Mouse (Mus musculus) embryo, embryonic 9.5 days (tissue): Measurements from ENCODE around the gene Map2k3.

ENCODE experiments used
- DNase-seq: peaks from one replicate; pipeline ENCODE4 v3.0.0-alpha.2; 2017; ENCODE audit errors: extremely low spot score

The Map2k3 gene

DNA sequence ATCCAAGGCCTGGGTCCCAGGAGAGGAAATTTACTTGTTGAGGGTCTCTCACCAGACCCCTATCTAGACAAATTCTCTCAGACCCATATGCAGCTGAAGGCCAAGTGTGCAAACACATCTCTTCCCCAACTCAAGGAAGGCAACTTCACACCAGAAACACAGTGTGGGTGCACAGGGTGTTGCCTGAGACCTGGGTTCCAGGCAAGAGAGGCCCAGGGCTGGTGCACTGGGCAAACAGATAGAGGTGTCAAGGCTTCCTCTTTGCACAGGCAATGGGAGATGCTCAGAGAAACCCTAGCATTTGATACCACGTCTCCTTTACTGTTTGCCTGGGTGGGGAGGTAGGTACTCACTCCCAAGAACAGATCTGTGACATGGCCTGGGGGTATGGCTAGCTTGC lies 6.9 kb upstream of the Map2k3 start:
- no peak for DNase-seq

DNA sequence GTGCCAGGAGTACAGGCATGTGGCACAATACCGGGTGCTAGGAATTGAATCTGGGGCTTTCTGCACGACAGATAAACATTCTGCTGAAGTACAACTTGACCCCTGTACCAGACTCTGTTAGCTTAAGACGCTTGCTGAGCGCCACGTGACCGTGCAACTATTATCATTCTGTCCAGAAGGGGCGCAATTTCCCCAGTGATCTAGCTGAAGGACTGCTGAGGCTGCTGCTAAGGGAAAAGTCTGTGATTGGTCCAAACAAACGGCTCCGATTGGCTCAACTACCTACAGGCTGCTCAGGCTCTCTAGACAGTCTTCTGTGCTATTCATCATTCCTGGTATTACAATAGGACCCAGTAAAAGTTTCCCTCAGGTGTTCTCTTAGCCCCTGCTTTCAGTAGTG lies 4.6 kb upstream of the Map2k3 start:
- peak; percentile 91 for DNase-seq

DNA sequence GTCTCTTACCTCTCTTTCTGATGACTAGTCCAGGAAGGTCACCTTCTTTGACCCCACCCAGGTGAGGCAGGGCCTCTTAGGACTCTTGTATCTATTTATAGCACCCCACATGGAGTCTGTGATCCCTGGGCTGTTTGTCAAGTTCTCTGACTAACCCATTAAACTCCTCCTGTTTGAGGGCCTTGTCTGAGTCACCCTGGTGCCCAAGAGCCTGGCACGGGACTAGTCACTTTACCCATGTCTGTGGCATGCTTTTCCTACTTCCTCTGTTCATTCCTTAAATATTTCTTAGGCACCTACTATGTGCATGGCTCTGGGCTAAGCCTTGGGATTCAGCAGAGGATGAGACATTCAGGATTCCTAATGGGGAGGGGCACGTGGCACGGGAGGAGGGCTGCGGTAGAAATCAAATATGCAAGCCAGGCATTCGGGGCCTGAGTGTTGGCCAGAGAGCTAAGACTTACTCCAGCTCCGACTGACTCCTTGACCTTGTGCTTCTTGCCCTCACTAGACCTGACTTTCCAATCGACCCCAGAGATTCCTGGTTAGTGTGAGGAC lies 1.0 kb upstream of the Map2k3 start:
- DNase-seq = no peak

DNA sequence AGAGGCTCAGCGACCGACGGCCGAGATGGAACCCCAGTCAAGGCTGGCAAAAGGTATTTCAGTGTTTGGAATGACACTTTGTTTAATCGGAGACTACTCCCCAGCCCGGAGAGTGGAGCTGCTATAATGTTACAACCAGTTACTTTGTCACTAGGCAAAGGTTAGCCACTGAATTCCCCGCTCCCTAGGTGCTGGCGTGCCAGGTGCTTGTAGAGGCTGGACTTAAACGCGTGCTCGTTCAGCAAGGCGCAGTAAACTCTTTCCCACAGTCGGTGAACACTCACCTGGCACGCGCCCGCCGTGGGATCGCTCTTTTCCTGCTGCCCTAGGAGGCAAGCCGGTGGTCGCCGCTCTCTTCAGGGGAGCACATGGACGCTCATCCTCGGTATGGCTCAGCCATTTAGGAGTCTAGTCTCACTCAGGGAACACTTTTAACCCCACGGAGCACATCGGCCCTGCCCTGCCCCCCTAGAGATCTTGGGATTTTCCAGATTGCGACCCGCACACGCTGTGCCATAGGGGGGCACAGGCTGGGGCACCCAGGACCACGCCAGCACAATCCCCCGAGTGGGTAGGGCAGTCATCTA lies 458 bp upstream of the Map2k3 start:
- no peak for DNase-seq

DNA sequence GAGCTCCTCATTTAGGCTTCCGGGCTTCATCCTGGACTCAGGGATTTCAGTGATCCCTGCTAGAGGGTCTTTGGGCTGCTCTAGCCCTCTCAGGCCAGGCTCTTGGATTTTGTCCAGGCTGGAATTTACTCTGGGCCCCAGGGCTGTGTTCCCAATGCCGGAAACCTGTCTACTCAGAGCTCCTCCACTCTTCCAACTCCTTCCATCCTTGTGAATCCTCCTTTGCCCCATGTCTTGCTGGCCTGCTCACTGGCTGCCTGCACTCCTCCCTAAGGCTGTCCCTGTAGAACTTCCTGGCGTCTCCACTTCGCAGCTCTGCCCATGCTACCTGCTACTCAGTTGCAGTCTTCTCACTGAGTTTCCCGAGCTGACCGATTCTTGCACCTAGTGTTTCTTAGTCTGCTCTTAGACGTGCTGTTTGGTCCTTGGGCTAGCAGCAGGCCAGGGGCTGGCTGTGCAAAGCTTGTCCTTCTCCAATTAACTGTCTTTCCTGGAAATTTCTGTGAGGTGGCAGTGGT lies 729 bp downstream of the Map2k3 start:
- no peak for DNase-seq

DNA sequence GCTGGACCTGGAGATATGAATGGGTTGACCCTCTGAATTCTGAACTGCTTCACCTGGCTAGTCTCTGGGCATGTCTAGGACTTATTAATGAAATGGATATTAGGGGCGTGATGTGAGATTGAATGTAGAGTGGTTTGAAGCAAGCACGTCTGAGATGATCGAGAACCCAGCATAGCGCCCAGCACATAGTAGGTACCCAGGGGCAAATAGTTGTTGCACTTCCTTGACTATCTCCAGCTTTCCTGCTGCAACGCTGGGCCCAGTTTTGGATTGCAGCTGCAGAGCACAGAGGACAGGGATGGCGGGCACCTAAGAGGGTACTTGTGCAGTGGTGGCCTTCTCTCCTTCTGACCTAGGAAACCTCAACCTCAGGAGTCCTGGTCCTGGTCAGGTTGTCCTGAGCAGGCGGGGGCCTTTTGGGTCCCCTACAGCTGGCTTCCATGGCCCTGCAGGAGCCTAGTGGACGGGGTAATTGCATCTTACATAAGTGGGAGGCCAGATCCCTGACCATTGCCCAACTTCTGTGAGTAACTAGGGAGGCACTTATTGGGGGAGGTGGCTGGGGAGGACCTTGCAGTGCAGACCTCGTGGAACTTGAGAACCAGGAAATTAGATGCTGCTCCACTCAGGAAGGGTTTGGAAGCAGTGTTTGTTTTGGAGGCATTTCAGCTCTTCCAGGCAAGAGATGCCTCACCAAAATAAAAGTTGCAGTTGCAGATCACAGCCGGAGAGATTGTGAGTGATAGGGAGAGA lies 1.5 kb downstream of the Map2k3 start:
- no peak for DNase-seq

DNA sequence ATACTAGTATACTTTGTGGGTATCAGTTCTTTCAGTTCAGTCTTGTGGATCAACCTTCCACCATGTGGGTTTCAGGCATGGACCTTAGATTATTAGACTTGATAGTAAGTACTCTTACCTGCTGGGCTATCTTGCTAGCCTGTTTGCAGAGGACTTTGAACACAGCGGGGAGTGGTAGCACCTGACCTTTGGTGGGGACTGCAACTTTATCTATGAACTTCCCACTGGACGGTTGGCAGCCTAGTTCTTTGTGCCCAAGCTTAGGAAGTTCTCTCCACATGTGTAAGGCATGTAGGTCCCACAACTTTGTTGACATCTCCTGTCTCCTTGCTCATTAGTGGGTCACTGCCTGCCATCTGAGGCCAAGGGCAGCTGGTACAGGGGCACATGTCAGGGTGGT lies 3.0 kb downstream of the Map2k3 start:
- DNase-seq = no peak

DNA sequence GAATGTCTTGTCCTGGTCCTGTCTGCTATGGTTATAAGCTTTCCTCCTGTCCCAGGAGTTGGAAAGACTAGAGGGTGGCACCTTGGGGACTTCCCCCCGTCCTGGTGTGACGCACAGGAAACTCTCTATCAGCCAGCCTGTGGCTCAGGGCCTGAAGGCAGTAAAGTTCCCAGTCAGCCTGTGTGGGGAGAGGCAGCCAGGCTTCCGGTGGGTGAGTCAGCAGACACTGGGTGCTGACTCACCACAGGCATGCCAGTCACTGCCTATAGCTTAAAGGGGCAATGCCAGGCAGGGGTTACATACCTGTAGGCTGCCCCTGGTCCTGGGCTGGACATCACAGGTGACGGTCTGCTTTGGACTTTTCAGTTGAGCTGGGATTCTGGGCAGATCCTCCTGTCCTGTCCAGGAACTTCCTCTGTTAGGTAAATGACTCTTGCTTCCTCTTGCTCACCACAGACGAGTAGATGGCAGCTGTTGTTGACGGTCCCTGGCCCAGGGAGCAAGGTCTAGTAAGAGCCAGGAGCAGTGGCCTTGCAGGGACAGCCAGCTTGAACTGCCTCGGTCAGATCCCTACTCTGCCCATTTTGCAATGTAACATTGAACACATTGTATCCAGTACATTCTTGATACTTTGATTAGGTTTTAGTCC lies 3.6 kb downstream of the Map2k3 start:
- DNase-seq = no peak

DNA sequence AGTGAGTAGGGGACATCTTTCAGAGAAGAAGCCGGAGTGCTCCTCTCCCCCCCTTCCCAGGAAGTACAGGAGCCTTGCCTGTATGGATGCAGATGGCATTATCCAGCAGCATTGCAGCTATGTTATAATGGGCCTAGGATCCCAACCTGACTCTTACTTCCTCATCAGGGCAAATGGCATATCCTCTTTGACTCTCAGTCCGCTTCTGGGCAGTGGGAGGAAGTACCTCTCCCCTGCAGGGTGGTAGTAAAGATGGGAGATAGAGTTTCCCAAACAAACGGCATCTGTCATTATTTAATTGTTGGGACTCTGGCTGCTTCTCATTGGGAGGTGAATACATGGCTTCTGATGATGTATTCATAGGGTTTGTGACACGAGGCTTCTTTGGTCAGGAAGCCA lies 4.1 kb downstream of the Map2k3 start:
- DNase-seq = no peak

DNA sequence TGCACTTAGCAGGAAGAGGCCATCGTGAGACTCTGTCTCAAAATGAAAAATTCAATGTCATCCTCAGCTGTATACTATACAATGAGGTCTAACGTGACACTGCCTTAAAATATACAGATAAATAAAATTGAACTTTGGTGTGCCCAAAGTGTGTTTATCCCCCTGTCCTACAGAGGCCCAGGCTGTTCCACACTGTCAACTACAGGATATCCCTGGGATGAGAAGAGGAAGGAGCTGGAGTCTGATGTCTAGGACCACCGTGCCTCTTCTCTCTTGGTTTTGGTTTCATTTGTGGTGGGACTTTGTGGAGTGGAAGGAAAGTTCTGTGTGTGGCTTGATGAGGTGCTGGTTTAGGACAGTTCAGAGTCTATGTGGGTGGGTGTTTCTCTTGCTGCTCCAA lies 5.8 kb downstream of the Map2k3 start:
- DNase-seq = no peak

DNA sequence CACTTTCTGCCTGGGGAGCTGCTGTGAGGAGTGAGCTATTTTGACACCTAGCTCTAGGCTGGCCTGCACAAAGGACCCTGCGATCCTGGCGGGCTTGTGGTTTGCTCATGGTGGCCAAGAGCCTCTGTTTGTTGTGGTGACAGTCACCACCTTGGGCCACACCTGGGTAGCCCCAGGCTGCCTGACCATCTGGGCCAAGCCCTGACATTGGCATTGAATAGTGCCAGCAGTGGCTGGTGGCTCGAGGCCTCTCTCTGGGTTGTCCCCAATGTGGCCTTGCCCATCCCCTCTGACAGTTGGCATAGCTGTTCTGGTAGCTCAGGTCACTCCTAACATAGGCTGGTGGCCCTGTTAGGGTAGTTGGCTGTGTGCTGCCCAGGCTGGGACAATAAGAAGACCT lies 7.7 kb downstream of the Map2k3 start:
- DNase-seq = no peak

DNA sequence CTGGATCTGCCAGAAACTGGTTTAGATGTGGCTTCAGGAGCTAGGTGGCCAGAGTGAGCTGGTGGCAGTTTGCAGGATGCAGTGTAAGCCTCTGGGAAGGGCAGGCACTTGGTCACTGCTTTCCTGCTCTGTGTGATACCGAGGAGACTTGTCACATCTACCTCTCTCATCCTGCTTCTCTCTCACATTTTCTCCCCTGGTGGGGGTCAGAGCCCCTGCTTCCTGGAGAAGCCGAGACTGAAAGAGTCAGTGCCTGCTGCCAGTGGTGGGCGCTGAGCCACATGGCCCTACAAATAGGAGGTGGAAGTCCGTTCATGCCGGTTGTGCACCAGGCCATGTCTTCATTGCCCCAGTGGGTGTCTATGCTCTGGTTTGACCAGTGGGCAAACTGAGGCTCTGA lies 8.7 kb downstream of the Map2k3 start:
- DNase-seq = no peak

DNA sequence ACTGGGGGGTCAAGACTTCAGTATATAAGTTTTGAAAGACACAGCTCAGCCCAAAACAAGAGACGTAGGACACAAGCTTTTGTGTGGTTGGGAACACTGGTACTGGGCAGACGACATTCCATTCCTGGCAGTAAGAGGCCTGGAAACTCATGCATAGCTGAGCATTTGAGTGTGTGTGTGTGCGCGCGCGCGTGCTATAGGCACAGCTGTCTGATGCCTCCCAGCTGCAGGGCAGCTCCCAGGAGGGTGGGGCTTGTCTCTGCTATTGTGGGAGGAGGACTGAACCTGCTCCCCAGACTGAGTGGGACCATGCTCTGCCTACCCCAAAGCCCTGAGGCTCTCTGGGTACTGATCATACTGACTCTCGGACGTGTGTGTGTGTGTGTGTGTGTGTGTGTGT lies 9.5 kb downstream of the Map2k3 start:
- peak; percentile 29 for DNase-seq

DNA sequence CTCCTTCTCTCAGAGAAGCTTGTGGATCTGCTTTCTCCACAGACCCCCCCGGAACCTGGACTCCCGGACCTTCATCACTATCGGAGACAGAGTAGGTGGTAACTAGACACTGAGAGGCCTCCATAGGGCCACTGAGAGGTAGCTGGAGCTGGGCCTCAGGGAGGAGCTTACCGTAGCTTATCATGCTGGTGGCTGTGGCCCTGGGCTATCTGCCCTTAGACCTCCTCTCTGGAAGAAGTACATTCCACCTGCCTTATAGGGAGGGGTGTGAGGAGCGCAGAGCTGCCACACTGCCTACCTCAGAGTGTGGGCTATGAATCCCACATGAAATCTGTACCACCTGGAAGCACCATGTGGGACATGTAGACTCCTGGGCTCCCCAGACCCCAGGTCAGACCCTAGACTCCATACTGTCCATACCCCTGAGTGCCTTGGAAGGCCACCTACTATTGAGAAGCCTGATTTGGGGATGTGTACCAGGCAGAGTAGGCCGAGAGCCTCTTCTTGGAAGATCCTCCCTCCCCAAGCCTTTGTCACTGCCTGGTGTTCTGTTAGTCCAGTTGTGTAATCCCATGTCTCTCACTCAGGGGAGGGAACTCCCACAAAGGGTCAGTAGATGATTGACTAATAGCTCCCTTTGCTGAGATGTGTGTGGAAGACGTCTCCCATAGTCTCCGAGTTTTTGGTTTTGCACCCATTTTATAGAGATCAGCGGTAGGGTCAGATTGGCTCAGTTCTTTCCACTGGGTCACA lies 10.6 kb downstream of the Map2k3 start:
- no peak for DNase-seq

DNA sequence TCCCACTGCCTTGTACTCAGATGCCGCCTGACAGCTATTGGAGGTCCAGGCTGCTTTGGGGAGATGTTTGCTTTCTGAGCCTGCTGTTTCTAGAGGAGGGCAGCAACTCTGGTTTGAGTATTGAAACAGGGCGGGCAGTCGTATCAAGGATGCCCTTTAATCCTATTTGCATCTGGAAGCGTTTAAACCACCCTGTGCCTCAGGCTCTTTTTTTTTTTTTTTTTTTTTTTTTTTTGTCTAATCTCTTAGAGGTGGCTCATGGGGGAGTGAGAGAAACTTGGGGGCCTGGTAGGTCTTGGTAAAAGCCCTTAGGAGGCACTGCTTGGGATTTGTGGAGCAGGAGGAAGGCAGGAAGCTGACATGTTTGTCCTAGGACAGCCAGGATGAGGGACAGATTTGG lies 13.2 kb downstream of the Map2k3 start:
- no peak for DNase-seq

DNA sequence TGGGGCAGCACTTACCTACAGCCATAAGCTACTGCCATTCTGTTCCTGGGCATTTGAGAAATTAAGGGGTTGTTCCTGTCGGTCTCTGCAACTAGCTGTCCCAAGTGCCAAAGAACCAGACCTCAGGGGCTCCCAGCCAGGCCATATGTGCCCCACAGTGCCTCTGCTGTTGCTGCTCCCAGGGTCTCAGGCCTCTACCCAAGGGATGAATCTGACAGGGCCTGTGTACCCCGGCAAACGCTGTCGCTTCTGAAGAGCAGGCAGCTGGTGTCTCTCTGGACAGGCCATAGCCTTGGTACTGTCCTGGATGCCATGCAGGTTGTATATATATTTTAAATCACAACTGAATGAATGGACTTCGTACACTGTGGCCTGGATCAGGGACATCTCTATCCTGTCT lies 20.1 kb downstream of the Map2k3 start:
- no peak for DNase-seq

DNA sequence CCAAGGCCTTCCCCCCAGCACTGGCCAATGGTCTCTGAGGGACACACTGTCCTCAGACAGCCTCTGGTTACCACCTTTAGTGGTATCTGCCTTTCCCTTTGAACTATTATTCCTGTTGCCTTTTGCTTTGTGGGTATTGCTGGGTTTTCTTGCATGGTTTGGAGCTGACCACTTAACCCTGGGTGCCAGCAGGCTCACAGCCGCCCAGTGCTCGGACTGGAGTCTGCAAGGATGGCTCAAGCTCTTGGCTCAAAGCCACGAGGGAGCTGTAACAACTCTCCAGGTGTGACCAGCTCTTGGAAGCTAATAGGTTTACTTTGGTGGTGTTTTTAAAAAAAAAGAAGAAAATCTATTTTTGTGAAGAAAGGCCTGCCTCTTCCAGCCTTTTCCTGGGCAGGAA lies 20.5 kb downstream of the Map2k3 start:
- no peak for DNase-seq

DNA sequence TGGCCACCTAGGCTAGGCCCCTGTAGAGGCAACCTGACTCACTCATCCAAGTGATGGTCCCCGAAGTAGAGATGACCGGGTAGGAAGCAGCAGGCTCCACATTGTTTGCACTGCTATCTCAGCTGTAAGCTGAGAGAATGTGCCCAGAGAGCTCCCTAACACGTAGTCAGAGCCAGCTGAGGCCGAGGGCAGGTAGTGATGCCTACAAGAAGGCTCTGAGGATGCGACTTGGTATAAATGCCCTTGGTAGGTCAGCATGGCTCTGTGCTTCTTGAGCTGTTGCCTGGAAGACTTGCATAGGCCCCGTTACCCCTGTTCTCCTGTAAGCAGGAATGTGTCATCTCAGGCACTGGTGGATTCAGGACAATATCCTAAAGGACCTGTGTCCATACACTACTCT lies 21.2 kb downstream of the Map2k3 start:
- DNase-seq = no peak

DNA sequence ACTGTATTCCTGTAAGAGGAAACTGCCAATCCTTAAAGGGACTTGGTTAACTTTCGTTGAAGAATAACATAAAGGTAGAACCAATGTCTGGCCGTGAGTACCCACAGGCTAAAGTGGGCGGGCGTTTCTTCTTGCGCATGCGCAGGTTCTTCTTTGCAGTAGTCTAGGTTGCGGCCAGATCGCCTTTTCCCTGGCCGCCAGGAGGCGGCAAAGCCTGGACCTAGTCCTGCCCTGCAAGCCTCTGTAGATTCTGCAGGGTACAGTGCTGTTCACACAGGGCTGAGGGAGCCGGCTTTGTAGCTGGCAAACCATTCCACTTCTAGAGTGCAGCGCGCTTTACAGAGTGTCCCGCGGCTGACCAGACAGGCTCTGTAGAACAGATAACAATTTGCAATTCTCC lies 22.0 kb downstream of the Map2k3 start:
- peak; percentile 85 for DNase-seq

DNA sequence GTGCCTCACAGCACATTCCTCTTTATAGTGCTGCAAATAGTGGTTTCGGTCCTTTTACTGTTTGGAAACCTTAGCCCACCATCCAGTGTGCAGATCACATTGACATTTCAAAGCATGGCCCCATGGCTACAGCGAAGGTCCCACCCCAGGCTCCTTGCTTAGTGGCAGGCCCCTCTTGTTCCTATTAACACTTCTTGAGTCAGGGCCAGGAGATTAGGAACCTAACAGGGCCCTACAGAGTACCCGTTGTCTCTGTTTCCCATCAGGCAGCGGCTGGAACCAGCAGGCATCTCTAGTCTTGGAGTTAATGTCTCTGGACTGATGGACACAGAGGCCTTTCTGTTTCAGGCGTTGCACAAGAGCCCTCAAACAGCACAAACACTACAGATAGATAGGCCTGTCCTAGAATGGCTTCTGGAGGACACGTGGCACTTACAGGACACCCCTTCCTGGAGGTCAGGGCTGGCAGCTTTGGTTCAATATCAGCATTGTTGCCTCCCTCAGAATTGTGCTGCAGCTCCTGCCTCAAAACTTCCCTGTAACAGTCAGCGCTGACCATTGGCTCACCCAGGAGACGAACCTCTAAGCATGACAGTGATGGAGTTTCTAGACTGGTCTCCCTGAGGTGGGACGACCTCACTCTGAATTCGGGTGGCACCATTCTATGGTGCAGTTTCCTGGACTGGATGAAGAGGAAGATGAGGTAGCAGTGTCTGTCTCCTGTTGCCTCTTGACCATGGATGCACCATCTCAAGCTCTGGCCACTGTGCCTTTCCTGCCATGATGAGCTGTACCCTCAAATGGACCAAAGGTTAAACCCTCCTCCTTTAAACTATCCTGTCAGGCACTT lies 22.6 kb downstream of the Map2k3 start:
- DNase-seq = no peak
